Comparison of ENCODE assay signal across 8 mouse cellular contexts in genomic region chr4:148869566-148869965, GRCm38 (mm10).
A peak's percentile ranks its signal among the peaks of the same experiment; 100 is the strongest.
DNase-seq lines count a peak whose midpoint lies in the region; ATAC-seq and TF ChIP-seq lines count a peak whose summit lies in the region.

No protein-coding gene starts in this region.

- 42% methylated on average over 7 of the region's 7 CpGs for WGBS in forebrain, postnatal 0 days
- WGBS in forebrain, embryonic 12.5 days: 86% methylated on average over 7 of the region's 7 CpGs

- H3K27me3 ChIP-seq in forebrain, postnatal 0 days (ENCODE audit: insufficient read depth, low read length): peaks cover 15% of the 10 kb centered on the region
- peaks cover 76% of the 10 kb centered on the region for H3K27me3 ChIP-seq in forebrain, embryonic 12.5 days

- no peaks in the 10 kb centered on the region for H3K9me3 ChIP-seq in forebrain, postnatal 0 days (ENCODE audit: low read length)
- H3K9me3 ChIP-seq in forebrain, embryonic 12.5 days: no peaks in the 10 kb centered on the region

- H3K4me3 ChIP-seq in forebrain, postnatal 0 days (ENCODE audit: low read depth, low read length): no peak overlapping the region
- H3K4me3 ChIP-seq in forebrain, embryonic 12.5 days (replicated peaks): no peak overlapping the region

- peaks cover 8% of the 10 kb centered on the region for H3K4me1 ChIP-seq in forebrain, postnatal 0 days (ENCODE audit: insufficient read depth)
- peaks cover 49% of the 10 kb centered on the region for H3K4me1 ChIP-seq in forebrain, embryonic 12.5 days

- no peak overlapping the region for H3K27ac ChIP-seq in forebrain, postnatal 0 days (ENCODE audit: low read depth, low read length)
- H3K27ac ChIP-seq in forebrain, embryonic 12.5 days: no peak overlapping the region

- no peaks in the 10 kb centered on the region for H3K36me3 ChIP-seq in forebrain, postnatal 0 days (ENCODE audit: insufficient read depth)
- no peaks in the 10 kb centered on the region for H3K36me3 ChIP-seq in forebrain, embryonic 12.5 days (replicated peaks)

- no peak overlapping the region for H3K4me2 ChIP-seq in forebrain, postnatal 0 days (ENCODE audit: low read depth)
- H3K4me2 ChIP-seq in forebrain, embryonic 12.5 days: no peak overlapping the region

- DNase-seq in forebrain, postnatal 0 days: peak; percentile 74
- DNase-seq in 3T3-L1 (ENCODE audit: low read depth, low spot score): peak; percentile 21
- peak; percentile 73 for DNase-seq in cerebellum, adult 9-10 months
- peak; percentile 48 to 59 for DNase-seq in heart, postnatal 36 days
- no peak for DNase-seq in yolk sac, embryonic 10.5 days (ENCODE audit: low spot score)
- DNase-seq in thymus, postnatal 14 days: no peak
- DNase-seq in thymus, postnatal 4 days: no peak

- no peak overlapping the region for H3K9ac ChIP-seq in forebrain, postnatal 0 days
- H3K9ac ChIP-seq in forebrain, embryonic 12.5 days: no peak overlapping the region

- no peak for ATAC-seq in forebrain, postnatal 0 days
- no peak for ATAC-seq in forebrain, embryonic 12.5 days (ENCODE audit: low FRiP score)

- no peak for TF ChIP-seq CTCF in forebrain, postnatal 0 days (IDR thresholded peaks at IDR 0.05; ENCODE audit: low read depth)

- intact Hi-C loops in heart, postnatal 36 days (cut with DNase I): loop anchor here (10.0 kb wide), 1 partner anchor 55 kb away; no protein-coding TSS in a partner anchor

Comparison
In these comparisons a context has a peak if more than half of its experiments do, and no peak if none do; other contexts are left out.
1. DNase-seq: peak in forebrain, postnatal 0 days (single experiment), 3T3-L1 (single experiment), cerebellum, adult 9-10 months (single experiment) and heart, postnatal 36 days (2 of 2); none in yolk sac, embryonic 10.5 days (single experiment), thymus, postnatal 14 days (single experiment) and thymus, postnatal 4 days (single experiment).